Mouse (Mus musculus) CH12.LX (cell line): ENCODE results near the gene Lcn3. TPM values are rescaled to one million over a fixed set of nuclear protein-coding genes. Genes with fewer than 3 reads are reported as not detected.

Experiments used
- DNase-seq: peaks from one replicate; pipeline ENCODE4 v3.0.0-alpha.2; 2013; ENCODE audit errors: extremely low read depth
- H3K27ac ChIP-seq: 2 replicates; pipeline ENCODE4 v1.5.1; 2012; ENCODE audit warnings: low read depth, mild to moderate bottlenecking, control low read depth, moderate library complexity; ENCODE audit not compliant: insufficient read depth
- H3K27me3 ChIP-seq: replicated peaks from 2 replicates; pipeline ENCODE3; 2012; ENCODE audit warnings: inconsistent platforms
- H3K36me3 ChIP-seq, 2 experiments: replicated peaks in 1 of 2; 2 replicates each; pipeline versions ENCODE3 to v1.6.1; 2012; ENCODE audit warnings: inconsistent platforms in 1 of 2, low read length in 1 of 2, mild to moderate bottlenecking in 1 of 2, mixed read lengths in 1 of 2, moderate library complexity in 1 of 2; ENCODE audit not compliant: control insufficient read depth in 1 of 2, insufficient read depth in 1 of 2
- H3K4me1 ChIP-seq, 2 experiments: 2 replicates each; pipeline ENCODE4 v1.6.1; 2012; ENCODE audit warnings: inconsistent platforms in 1 of 2, moderate library complexity in 1 of 2; ENCODE audit not compliant: insufficient read depth in 2 of 2, control insufficient read depth in 1 of 2
- H3K4me2 ChIP-seq: 2 replicates; pipeline ENCODE4 v1.6.1; 2012; ENCODE audit warnings: low read depth, mild to moderate bottlenecking, control low read depth; ENCODE audit not compliant: poor library complexity, insufficient read depth, severe bottlenecking
- H3K4me3 ChIP-seq, 3 experiments: fragments of 150-350 bp in 1 of 3; sonication (generic) in 1 of 3; replicated peaks in 1 of 3; 2 replicates each; pipeline versions ENCODE3 to v1.5.1; 2011 to 2012; ENCODE audit warnings: low read depth in 2 of 3, low read length in 2 of 3, mild to moderate bottlenecking in 2 of 3, moderate library complexity in 2 of 3, control low read depth in 1 of 3, improper control_type of control experiment in 1 of 3, inconsistent platforms in 1 of 3, mixed read lengths in 1 of 3; ENCODE audit not compliant: poor library complexity in 1 of 3
- H3K79me2 ChIP-seq: replicated peaks from 2 replicates; pipeline ENCODE4 v1.6.1; 2012; ENCODE audit warnings: mild to moderate bottlenecking, moderate library complexity; ENCODE audit not compliant: control insufficient read depth, poor library complexity, insufficient read depth, severe bottlenecking; ENCODE audit errors: extremely low read depth
- H3K9ac ChIP-seq: 2 replicates; pipeline ENCODE4 v1.6.1; 2012; ENCODE audit warnings: low read depth, mild to moderate bottlenecking, control low read depth, moderate library complexity; ENCODE audit not compliant: insufficient read depth
- H3K9me3 ChIP-seq: replicated peaks from 2 replicates; pipeline ENCODE3; 2012; ENCODE audit warnings: low read length, inconsistent platforms, mixed read lengths
- BHLHE40 ChIP-seq: IDR thresholded peaks from 2 replicates; pipeline ENCODE4 v1.6.1; 2011; ENCODE audit warnings: mild to moderate bottlenecking, low read depth, low read length, improper control_type of control experiment
- CHD1 ChIP-seq: IDR thresholded peaks from 2 replicates; pipeline ENCODE4 v1.6.1; 2012; ENCODE audit warnings: low read depth, low read length, improper control_type of control experiment, inconsistent platforms
- CHD2 ChIP-seq: IDR thresholded peaks from 2 replicates; pipeline ENCODE4 v1.6.1; 2011; ENCODE audit warnings: low read length, improper control_type of control experiment
- CTCF ChIP-seq, 2 experiments: IDR thresholded peaks in 1 of 2; conservative IDR thresholded peaks in 1 of 2; 2 replicates each; pipeline ENCODE4 v1.5.1; 2011 to 2012; ENCODE audit warnings: low read depth in 2 of 2, low read length in 2 of 2, improper control_type of control experiment in 1 of 2, inconsistent platforms in 1 of 2, mild to moderate bottlenecking in 1 of 2, moderate library complexity in 1 of 2
- E2F4 ChIP-seq: IDR thresholded peaks from 2 replicates; pipeline ENCODE4 v1.6.1; 2011; ENCODE audit warnings: low read depth, low read length, improper control_type of control experiment; ENCODE audit not compliant: insufficient replicate concordance
- ELF1 ChIP-seq: IDR thresholded peaks from 2 replicates; pipeline ENCODE4 v1.6.1; 2014; ENCODE audit warnings: low read depth, mild to moderate bottlenecking, inconsistent platforms, low read length, improper control_type of control experiment
- GABPA ChIP-seq: IDR thresholded peaks from 2 replicates; pipeline ENCODE4 v1.6.1; 2012; ENCODE audit warnings: low read depth, low read length, improper control_type of control experiment, inconsistent platforms; ENCODE audit not compliant: insufficient replicate concordance
- HCFC1 ChIP-seq: IDR thresholded peaks from 2 replicates; pipeline ENCODE4 v1.6.1; 2012; ENCODE audit warnings: low read depth, mild to moderate bottlenecking, inconsistent platforms, low read length, improper control_type of control experiment
- IRF4 ChIP-seq: IDR thresholded peaks from 2 replicates; pipeline ENCODE4 v1.6.1; 2014; ENCODE audit warnings: low read depth, mild to moderate bottlenecking, inconsistent platforms, low read length, improper control_type of control experiment
- JUN ChIP-seq: IDR thresholded peaks from 2 replicates; pipeline ENCODE4 v1.6.1; 2011; ENCODE audit warnings: low read depth, mild to moderate bottlenecking, low read length, improper control_type of control experiment, moderate library complexity; ENCODE audit not compliant: insufficient read depth
- JUND ChIP-seq: conservative IDR thresholded peaks from 2 replicates; pipeline ENCODE4 v1.6.1; 2011; ENCODE audit warnings: low read depth, low read length, improper control_type of control experiment
- KAT2A ChIP-seq: IDR thresholded peaks from 2 replicates; pipeline ENCODE4 v1.6.1; 2012; ENCODE audit warnings: low read length, improper control_type of control experiment, inconsistent platforms; ENCODE audit not compliant: insufficient replicate concordance
- MAFK ChIP-seq: IDR thresholded peaks from 2 replicates; pipeline ENCODE4 v1.6.1; 2011; ENCODE audit warnings: low read length, improper control_type of control experiment; ENCODE audit not compliant: insufficient replicate concordance
- MAX ChIP-seq: IDR thresholded peaks from 2 replicates; pipeline ENCODE4 v1.6.1; 2011; ENCODE audit warnings: low read length, improper control_type of control experiment
- MAZ ChIP-seq: IDR thresholded peaks from 2 replicates; pipeline ENCODE4 v1.6.1; 2012; ENCODE audit warnings: low read depth, mild to moderate bottlenecking, inconsistent platforms, low read length, improper control_type of control experiment, moderate library complexity
- MEF2A ChIP-seq: IDR thresholded peaks from 2 replicates; pipeline ENCODE4 v1.6.1; 2014; ENCODE audit warnings: low read depth, mild to moderate bottlenecking, inconsistent platforms, low read length, improper control_type of control experiment, borderline replicate concordance
- MXI1 ChIP-seq: IDR thresholded peaks from 2 replicates; pipeline ENCODE4 v1.6.1; 2011; ENCODE audit warnings: mild to moderate bottlenecking, low read depth, low read length, improper control_type of control experiment
- PAX5 ChIP-seq: IDR thresholded peaks from 2 replicates; pipeline ENCODE4 v1.6.1; 2012; ENCODE audit warnings: low read length, inconsistent platforms, mixed read lengths
- POLR2A ChIP-seq: IDR thresholded peaks from 2 replicates; pipeline ENCODE4 v1.6.1; 2011; ENCODE audit warnings: low read depth, mild to moderate bottlenecking, improper control_type of control experiment, low read length
- RAD21 ChIP-seq: IDR thresholded peaks from 2 replicates; pipeline ENCODE4 v1.6.1; 2011; ENCODE audit warnings: low read depth, mild to moderate bottlenecking, low read length, improper control_type of control experiment, moderate library complexity
- RCOR1 ChIP-seq: conservative IDR thresholded peaks from 2 replicates; pipeline ENCODE4 v1.6.1; 2012; ENCODE audit warnings: low read depth, mild to moderate bottlenecking, inconsistent platforms, low read length, improper control_type of control experiment
- SMC3 ChIP-seq: IDR thresholded peaks from 2 replicates; pipeline ENCODE4 v1.6.1; 2011; ENCODE audit warnings: low read depth, low read length, improper control_type of control experiment
- TCF12 ChIP-seq: IDR thresholded peaks from 2 replicates; pipeline ENCODE4 v1.6.1; 2014; ENCODE audit warnings: low read depth, mild to moderate bottlenecking, inconsistent platforms, low read length, improper control_type of control experiment
- UBTF ChIP-seq: IDR thresholded peaks from 2 replicates; pipeline ENCODE4 v1.6.1; 2012; ENCODE audit warnings: low read depth, mild to moderate bottlenecking, inconsistent platforms, low read length, improper control_type of control experiment, moderate library complexity
- USF1 ChIP-seq: IDR thresholded peaks from 2 replicates; pipeline ENCODE4 v1.6.1; 2014; ENCODE audit warnings: low read depth, mild to moderate bottlenecking, inconsistent platforms, low read length, improper control_type of control experiment
- ZC3H11A ChIP-seq: IDR thresholded peaks from 2 replicates; pipeline ENCODE4 v1.6.1; 2012; ENCODE audit warnings: low read depth, mild to moderate bottlenecking, inconsistent platforms, low read length, improper control_type of control experiment
- ZKSCAN1 ChIP-seq: IDR thresholded peaks from 2 replicates; pipeline ENCODE4 v1.6.1; 2012; ENCODE audit warnings: low read depth, inconsistent platforms, low read length, improper control_type of control experiment, borderline replicate concordance
- ZNF384 ChIP-seq: IDR thresholded peaks from 2 replicates; pipeline ENCODE4 v1.6.1; 2012; ENCODE audit warnings: low read depth, low read length, improper control_type of control experiment, inconsistent platforms
- dilution Hi-C: fragments of 300-500 bp; cut with MboI; formaldehyde crosslinking; loops from 2 replicates; pipeline ENCODE4 v1.14.3; 2020; ENCODE audit warnings: low sequenced_read_pairs; ENCODE audit not compliant: extremely low pct_unique_long_range_greater_than_20kb, extremely low pct_ligation_motif_present
- in situ Hi-C: fragments of 300-500 bp; cut with MboI; formaldehyde crosslinking; loops from 3 replicates; pipeline ENCODE4 v1.14.3; 2019; ENCODE audit warnings: low sequenced_read_pairs, low pct_ligation_motif_present, low pct_unique_long_range_greater_than_20kb, mixed read lengths
- polyA plus RNA-seq: library from polyadenylated mRNA; unstranded; fragments of >175 nt; gene quantifications from 2 replicates; pipeline ENCODE4 v1.2.1, GENCODE M21; 2012; ENCODE audit warnings: low read depth; ENCODE audit not compliant: insufficient read length
- total RNA-seq, 2 experiments: library from RNA; depleted of rRNA; stranded (reverse); fragments of 300-350 nt in 1 of 2; fragments of >200 nt in 1 of 2; gene quantifications; 2 replicates each; pipeline ENCODE4 v1.2.3; 2012 to 2014

Lcn3 gene
- total and polyA plus RNA-seq, 3 experiments, result not detected

DNA sequence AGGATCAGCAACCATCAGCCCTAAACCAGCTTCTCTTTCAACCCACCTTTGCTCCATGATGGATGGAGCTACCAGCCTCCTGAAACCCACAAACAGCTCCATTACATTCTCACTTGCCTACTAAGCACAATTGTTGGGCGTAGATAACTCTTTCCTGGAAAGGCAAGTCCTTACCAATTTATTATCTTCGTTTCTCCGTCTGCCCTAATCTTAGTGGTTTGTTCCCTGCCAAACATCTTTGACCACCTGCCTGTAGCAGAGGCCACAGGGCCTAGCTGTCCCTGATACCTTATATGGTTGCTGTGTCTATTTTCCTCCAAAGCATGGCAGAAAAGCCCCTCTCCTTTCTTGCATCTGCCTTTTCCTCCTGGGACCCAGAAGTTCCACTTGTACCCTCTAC, 23.7 kb downstream of the Lcn3 start:
- no peak for DNase-seq
- Histone ChIP-seq H3K27me3 (peaks cover 48% of the 10 kb centered on the region), H3K4me1 (no peaks in the 10 kb centered on the region), H3K27ac (no peak overlapping the region), H3K9ac (no peak overlapping the region), H3K4me2 (no peak overlapping the region), H3K4me3 (no peak overlapping the region), H3K9me3 (no peaks in the 10 kb centered on the region), H3K36me3 (no peaks in the 10 kb centered on the region), H3K79me2 (no peaks in the 10 kb centered on the region)
- in situ Hi-C loops, result no loop called here
- TF ChIP-seq ZNF384 (no peak), BHLHE40 (no peak), KAT2A (no peak), MAZ (no peak), UBTF (no peak), MXI1 (no peak), CHD1 (no peak), CHD2 (no peak), MAX (no peak), ELF1 (no peak), SMC3 (no peak), IRF4 (no peak), RCOR1 (no peak), JUND (no peak), E2F4 (no peak), POLR2A (no peak), ZKSCAN1 (no peak), RAD21 (no peak)
- dilution Hi-C loops, result no loop called here

DNA sequence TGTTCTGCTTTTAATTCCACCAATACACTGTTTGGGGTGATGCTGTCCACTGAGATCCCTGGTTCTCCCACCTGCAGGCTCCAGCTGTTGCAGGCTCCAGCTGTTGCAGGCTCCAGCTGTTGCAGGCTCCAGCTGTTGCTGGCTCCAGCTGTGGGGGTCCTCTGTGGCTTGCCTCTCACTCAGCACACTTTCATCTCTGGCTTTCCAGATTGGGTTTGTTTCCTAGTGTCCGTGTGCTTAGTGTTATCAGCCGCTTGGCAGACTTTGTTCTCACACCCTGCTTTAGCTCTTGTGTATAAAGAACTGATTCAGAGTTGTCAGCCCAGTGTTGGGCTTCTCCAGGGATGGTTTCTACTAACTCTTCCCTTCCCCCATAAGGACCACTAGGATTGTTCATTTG, 32.3 kb downstream of the Lcn3 start:
- no peak overlapping the region for H3K4me3 ChIP-seq
- no peak overlapping the region for H3K4me2 ChIP-seq
- H3K36me3 ChIP-seq, result no peaks in the 10 kb centered on the region
- dilution Hi-C loops (no loop called here), in situ Hi-C loops (no loop called here)
- no peaks in the 10 kb centered on the region for H3K4me1 ChIP-seq
- H3K9ac ChIP-seq, result no peak overlapping the region
- H3K9me3 ChIP-seq, result no peaks in the 10 kb centered on the region
- H3K27ac ChIP-seq, result no peak overlapping the region
- DNase-seq, result no peak
- TF ChIP-seq E2F4, result no peak
- no peak for TF ChIP-seq MXI1
- no peak for TF ChIP-seq CTCF (conservative IDR thresholded peaks at IDR 0.05 in 1 of 2, IDR thresholded peaks at IDR 0.05 in 1 of 2; ENCODE audit: low read depth in 2 of 2, low read length in 2 of 2)
- TF ChIP-seq RCOR1, result no peak
- TF ChIP-seq USF1, result no peak
- TF ChIP-seq JUN, result no peak
- no peak for TF ChIP-seq MAFK
- TF ChIP-seq MEF2A, result no peak
- no peak for TF ChIP-seq TCF12
- TF ChIP-seq BHLHE40, result no peak
- TF ChIP-seq HCFC1, result no peak
- no peak for TF ChIP-seq PAX5
- no peak for TF ChIP-seq IRF4
- TF ChIP-seq KAT2A, result no peak
- TF ChIP-seq GABPA, result no peak
- TF ChIP-seq ZC3H11A, result no peak
- TF ChIP-seq CHD1, result no peak
- peaks cover 39% of the 10 kb centered on the region for H3K27me3 ChIP-seq
- H3K79me2 ChIP-seq, result no peaks in the 10 kb centered on the region
